Mouse (Mus musculus): ENCODE data around the gene Cenpm.

DNA sequence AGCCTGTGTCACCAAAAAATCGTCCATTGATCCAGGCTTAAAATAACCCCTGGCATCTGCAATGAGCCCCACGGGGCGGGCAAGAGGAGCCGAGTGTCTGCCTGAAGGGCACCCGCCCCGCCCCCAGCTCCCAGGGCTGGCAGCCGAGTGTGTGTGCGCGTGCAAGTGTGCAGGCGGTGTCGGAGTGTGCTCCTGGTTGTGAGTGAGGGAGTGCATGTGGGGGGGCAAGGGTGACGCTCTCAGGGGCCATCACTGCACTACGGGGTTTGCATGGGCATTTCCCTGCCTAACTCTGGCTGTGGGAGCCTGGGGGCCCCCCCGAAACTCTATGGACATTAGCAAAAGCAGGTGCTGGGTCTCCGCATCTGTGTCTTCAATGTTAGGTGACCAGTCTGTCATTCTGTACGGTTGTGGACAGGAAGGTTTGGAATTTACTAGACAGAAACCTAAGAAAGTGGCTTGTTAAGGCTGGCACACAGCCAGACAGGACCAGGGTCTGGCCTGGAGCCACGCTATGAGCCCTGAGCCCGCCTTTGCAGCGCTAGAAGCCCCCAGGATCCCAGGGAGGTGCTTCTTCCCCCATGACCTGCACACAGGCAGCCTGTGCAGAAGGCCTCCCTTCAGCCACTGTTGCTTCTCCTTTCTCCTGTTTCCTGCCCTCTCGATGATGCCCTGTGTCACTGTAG, 28.3 kb downstream of the Cenpm start:
- no peak for TF ChIP-seq CTCF (IDR thresholded peaks at IDR 0.05; ENCODE audit: insufficient read depth, low read length)
- no peak for TF ChIP-seq POLR2A (IDR thresholded peaks at IDR 0.05; ENCODE audit: borderline replicate concordance, extremely low read depth, low read depth, low read length)
